Mouse (Mus musculus): ENCODE measurements around the gene Srgap3.

Srgap3 gene

GRCm38 (mm10) chr6:112946895-112947436 is at the start of gene Srgap3:
TSS of gene Srgap3 (minus strand) at chr6:112947266.
- DNase-seq, result peak; percentile 89

GRCm38 (mm10) chr6:112995708-112996107 is 48.6 kb upstream of the Srgap3 start:
- DNase-seq, result no peak

GRCm38 (mm10) chr6:112990119-112990518 is 43.1 kb upstream of the Srgap3 start:
- no peak for DNase-seq

- DNase-seq, result no peak
Measured at GRCm38 (mm10) chr6:112985362-112986314, 38.6 kb upstream of the Srgap3 start.

- DNase-seq, result no peak
Measured at GRCm38 (mm10) chr6:112982241-112982640, 35.2 kb upstream of the Srgap3 start.

- DNase-seq, result no peak
Measured at GRCm38 (mm10) chr6:112978947-112979346, 31.9 kb upstream of the Srgap3 start.

- DNase-seq, result no peak
Measured at GRCm38 (mm10) chr6:112977246-112977645, 30.2 kb upstream of the Srgap3 start.

GRCm38 (mm10) chr6:112976541-112976940 is 29.5 kb upstream of the Srgap3 start:
- DNase-seq, result no peak

GRCm38 (mm10) chr6:112976136-112976535 is 29.1 kb upstream of the Srgap3 start:
- DNase-seq, result no peak

GRCm38 (mm10) chr6:112973786-112974720 is 27.0 kb upstream of the Srgap3 start:
- DNase-seq, result no peak

- no peak for DNase-seq
Measured at GRCm38 (mm10) chr6:112972858-112973631, 26.0 kb upstream of the Srgap3 start.

GRCm38 (mm10) chr6:112972127-112972526 is 25.1 kb upstream of the Srgap3 start:
- no peak for DNase-seq

GRCm38 (mm10) chr6:112971116-112971768 is 24.2 kb upstream of the Srgap3 start:
- no peak for DNase-seq

GRCm38 (mm10) chr6:112967359-112967758 is 20.3 kb upstream of the Srgap3 start:
- no peak for DNase-seq

GRCm38 (mm10) chr6:112958360-112958759 is 11.3 kb upstream of the Srgap3 start:
- no peak for DNase-seq

GRCm38 (mm10) chr6:112957583-112958280 is 10.7 kb upstream of the Srgap3 start:
- DNase-seq, result no peak

- no peak for DNase-seq
Measured at GRCm38 (mm10) chr6:112955773-112956172, 8.7 kb upstream of the Srgap3 start.

- DNase-seq, result no peak
Measured at GRCm38 (mm10) chr6:112953905-112954304, 6.8 kb upstream of the Srgap3 start.

GRCm38 (mm10) chr6:112951254-112951653 is 4.2 kb upstream of the Srgap3 start:
- DNase-seq, result no peak

GRCm38 (mm10) chr6:112950205-112951110 is 3.4 kb upstream of the Srgap3 start:
- peak; percentile 24 for DNase-seq
